Mouse (Mus musculus) liver, embryonic 14.5 days (tissue): ENCODE results near the gene Prdx5. TPM values are rescaled to one million over a fixed set of nuclear protein-coding genes. Genes with fewer than 3 reads are reported as not detected.

Experiments
- ATAC-seq: fragments of 200-750 bp; cut with Nextera tagmentation; 2 replicates; pipeline ENCODE4 v1.8.0; 2017; ENCODE audit warnings: moderate number of reproducible peaks, mild to moderate bottlenecking, moderate library complexity; ENCODE audit not compliant: insufficient read depth
- DNase-seq, 3 experiments: peaks; one replicate each; pipeline ENCODE4 v3.0.0-alpha.2; 2012 to 2013; ENCODE audit warnings: low read depth in 3 of 3, low spot score in 3 of 3
- H3K27ac ChIP-seq: fragments of 300-500 bp; sonication (generic); 2 replicates; pipeline ENCODE4 v1.5.1; 2014; ENCODE audit warnings: moderate library complexity, mild to moderate bottlenecking, control low read depth, inconsistent platforms
- H3K27me3 ChIP-seq: fragments of 300-500 bp; sonication (generic); 2 replicates; pipeline ENCODE4 v1.6.1; 2014; ENCODE audit warnings: mild to moderate bottlenecking, low read length, moderate library complexity; ENCODE audit not compliant: control insufficient read depth, insufficient read depth
- H3K36me3 ChIP-seq: fragments of 300-500 bp; sonication (generic); replicated peaks from 2 replicates; pipeline ENCODE4 v1.6.1; 2014; ENCODE audit warnings: low read depth; ENCODE audit not compliant: control insufficient read depth, insufficient read depth
- H3K4me1 ChIP-seq, 2 experiments: fragments of 200-500 bp in 1 of 2; fragments of 300-500 bp in 1 of 2; sonication (generic) in 1 of 2; replicated peaks; 2 replicates each; pipeline ENCODE4 v1.6.1; 2012 to 2014; ENCODE audit warnings: antibody characterized with exemption in 1 of 2, inconsistent platforms in 1 of 2, low read length in 1 of 2; ENCODE audit not compliant: control insufficient read depth in 2 of 2, insufficient read depth in 2 of 2
- H3K4me2 ChIP-seq: fragments of 300-500 bp; sonication (generic); 2 replicates; pipeline ENCODE4 v1.6.1; 2014; ENCODE audit warnings: low read depth, mild to moderate bottlenecking, control low read depth, moderate library complexity
- H3K4me3 ChIP-seq, 2 experiments: fragments of 200-500 bp in 1 of 2; fragments of 300-500 bp in 1 of 2; sonication (generic) in 1 of 2; 2 replicates each; pipeline ENCODE4 v1.5.1; 2012 to 2014; ENCODE audit warnings: low read depth in 2 of 2, low read length in 2 of 2, mild to moderate bottlenecking in 2 of 2, control low read depth in 1 of 2, inconsistent platforms in 1 of 2, moderate library complexity in 1 of 2; ENCODE audit not compliant: insufficient read depth in 1 of 2
- H3K9ac ChIP-seq: fragments of 300-500 bp; sonication (generic); replicated peaks from 2 replicates; pipeline ENCODE4 v1.6.1; 2014; ENCODE audit warnings: mild to moderate bottlenecking, control low read depth, moderate library complexity
- H3K9me3 ChIP-seq: fragments of 300-500 bp; sonication (generic); 2 replicates; pipeline ENCODE4 v1.6.1; 2016; ENCODE audit warnings: low read length, mixed read lengths; ENCODE audit not compliant: control insufficient read depth
- CTCF ChIP-seq: IDR thresholded peaks from 2 replicates; pipeline ENCODE4 v1.5.1; 2016; ENCODE audit warnings: antibody characterized with exemption, low read depth, control low read depth
- EP300 ChIP-seq: IDR thresholded peaks from 2 replicates; pipeline ENCODE4 v1.6.1; 2016; ENCODE audit warnings: antibody characterized with exemption, low read depth
- WGBS: fragments of 180-500 bp; shearing (Covaris S2); extraction: QIAGEN DNeasy Blood & Tissue Kit; methylation state at CpG from one replicate; pipeline ENCODE4 v1.1.7; 2014; ENCODE audit not compliant: insufficient replicate concordance; 5-methylcytosine and 5-hydroxymethylcytosine counted together
- polyA plus RNA-seq, 2 experiments: library from polyadenylated mRNA; depleted of rRNA in 1 of 2; stranded (reverse) in 1 of 2; unstranded in 1 of 2; fragments of >200 nt; fragmentation: Nextera tagmentation in 1 of 2; extraction: Ambion mirVana in 1 of 2; gene quantifications; 2 replicates each; pipeline versions ENCODE4 v1.2.1 to v1.2.3; 2012 to 2014

The Prdx5 gene
- polyA plus RNA-seq, 2 experiments: 54.9 to 87.2 TPM

DNA sequence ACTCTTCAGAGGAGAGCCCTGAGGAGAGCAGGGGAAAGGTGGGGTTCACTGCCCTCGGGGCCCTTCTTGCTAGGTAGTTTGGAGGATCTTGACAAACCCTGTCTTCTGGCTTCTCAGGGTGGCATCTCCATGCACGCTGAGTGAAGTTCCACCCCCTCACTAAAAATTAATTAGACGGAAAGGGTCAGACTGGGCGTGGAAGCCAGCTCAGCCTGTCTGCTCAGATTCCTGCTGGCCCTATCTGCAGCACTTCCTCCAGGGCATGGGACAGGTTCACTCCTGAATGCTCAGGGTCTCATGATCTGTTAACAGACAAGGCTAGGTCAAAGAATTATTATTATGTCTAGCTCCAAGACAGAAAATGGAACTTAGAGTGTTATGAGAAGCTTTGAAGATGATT, 17.4 kb downstream of the Prdx5 start:
- no peak for ATAC-seq
- no peak overlapping the region for H3K27ac ChIP-seq
- H3K27me3 ChIP-seq: no peaks in the 10 kb centered on the region
- TF ChIP-seq CTCF (no peak), EP300 (no peak)
- no peaks in the 10 kb centered on the region for H3K4me1 ChIP-seq
- no peak overlapping the region for H3K9ac ChIP-seq
- H3K4me2 ChIP-seq: no peak overlapping the region
- DNase-seq: no peak
- no peaks in the 10 kb centered on the region for H3K36me3 ChIP-seq
- H3K4me3 ChIP-seq: no peak overlapping the region
- WGBS: 43% methylated on average over 4 of the region's 4 CpGs
- H3K9me3 ChIP-seq: no peaks in the 10 kb centered on the region

DNA sequence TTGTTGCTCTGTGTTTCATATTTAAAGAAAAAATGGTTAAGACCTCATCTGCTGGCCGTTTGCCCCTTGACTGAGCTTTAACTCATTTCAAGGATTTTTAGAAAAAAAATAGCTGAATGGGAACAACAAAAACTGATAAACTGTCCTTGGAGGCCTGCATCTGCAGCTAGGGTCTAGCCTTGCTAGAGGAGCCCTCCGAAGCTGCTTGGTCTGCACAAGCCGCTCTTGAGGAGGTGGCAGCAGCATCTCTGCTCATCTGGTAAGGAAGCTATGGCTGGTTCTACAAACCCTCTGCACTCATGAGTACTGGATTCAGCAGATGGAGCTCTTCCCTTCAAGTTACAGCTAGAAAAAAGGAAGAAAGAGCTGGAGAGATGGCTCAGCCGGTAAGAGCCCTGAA, 31.9 kb downstream of the Prdx5 start:
- ATAC-seq (no peak), DNase-seq (no peak)
- Histone ChIP-seq H3K4me3 (no peak overlapping the region), H3K36me3 (no peaks in the 10 kb centered on the region), H3K9me3 (no peaks in the 10 kb centered on the region), H3K27me3 (no peaks in the 10 kb centered on the region), H3K4me2 (no peak overlapping the region), H3K27ac (no peak overlapping the region), H3K9ac (no peak overlapping the region), H3K4me1 (no peaks in the 10 kb centered on the region)
- 63% methylated on average over 4 of the region's 4 CpGs for WGBS
- no peak for TF ChIP-seq EP300
- TF ChIP-seq CTCF: no peak

DNA sequence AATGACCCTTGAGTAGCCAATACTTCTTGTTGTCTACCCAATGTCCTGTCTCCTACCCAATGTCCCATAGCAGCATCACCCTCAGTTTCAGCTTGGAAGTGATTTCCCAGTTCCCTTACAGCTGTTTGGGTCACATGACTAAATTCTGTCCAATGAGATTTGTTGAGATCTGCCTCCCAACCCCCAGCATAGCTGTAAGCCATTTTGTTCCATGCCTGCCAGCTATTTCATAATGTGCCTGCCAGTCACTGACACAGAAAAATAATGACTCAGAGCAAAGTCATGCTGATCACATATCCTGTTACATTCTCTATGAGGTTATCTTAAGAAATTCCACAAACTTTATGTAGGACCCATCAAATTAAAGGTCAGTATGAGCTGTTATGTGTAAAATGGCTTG, 33.1 kb downstream of the Prdx5 start:
- no peaks in the 10 kb centered on the region for H3K27me3 ChIP-seq
- ATAC-seq (no peak), DNase-seq (no peak)
- H3K27ac ChIP-seq: no peak overlapping the region
- TF ChIP-seq CTCF (no peak), EP300 (no peak)
- no peak overlapping the region for H3K9ac ChIP-seq
- no peaks in the 10 kb centered on the region for H3K9me3 ChIP-seq
- 0 out of 4 replicates have a peak, but pooled peaks cover 0 to under 1% of the 10 kb centered on the region in 2 experiments for H3K4me1 ChIP-seq
- no peak overlapping the region for H3K4me2 ChIP-seq
- H3K4me3 ChIP-seq: no peak overlapping the region
- H3K36me3 ChIP-seq: no peaks in the 10 kb centered on the region

DNA sequence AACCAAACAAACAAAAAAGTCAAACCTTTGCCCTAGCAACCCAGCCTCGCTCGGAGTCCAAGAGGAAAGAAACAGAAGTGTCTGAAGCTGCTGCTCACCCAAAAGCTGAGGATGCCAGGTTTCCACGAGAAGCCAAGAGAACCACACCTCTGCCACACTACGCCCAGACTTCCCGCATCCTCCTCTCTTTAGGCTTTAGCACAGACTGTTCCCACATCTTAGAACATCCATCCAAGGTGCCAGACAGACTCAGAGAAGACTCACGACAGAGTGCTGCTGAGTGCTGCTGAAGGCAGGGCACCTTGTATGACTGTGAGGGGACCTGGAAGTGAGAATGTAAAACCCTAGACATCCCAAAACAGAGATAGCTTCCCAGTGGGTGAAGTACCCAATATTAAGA, 34.1 kb downstream of the Prdx5 start:
- Histone ChIP-seq H3K27me3 (no peaks in the 10 kb centered on the region), H3K27ac (no peak overlapping the region), H3K9ac (no peak overlapping the region), H3K36me3 (no peaks in the 10 kb centered on the region), H3K9me3 (no peaks in the 10 kb centered on the region), H3K4me3 (no peak overlapping the region), H3K4me2 (no peak overlapping the region), H3K4me1 (peaks cover 2 to 8% of the 10 kb centered on the region in 2 experiments; a peak in 2 of 4 replicates)
- DNase-seq: no peak
- TF ChIP-seq CTCF (no peak), EP300 (no peak)
- WGBS: 70% methylated on average over 6 of the region's 6 CpGs
- no peak for ATAC-seq

DNA sequence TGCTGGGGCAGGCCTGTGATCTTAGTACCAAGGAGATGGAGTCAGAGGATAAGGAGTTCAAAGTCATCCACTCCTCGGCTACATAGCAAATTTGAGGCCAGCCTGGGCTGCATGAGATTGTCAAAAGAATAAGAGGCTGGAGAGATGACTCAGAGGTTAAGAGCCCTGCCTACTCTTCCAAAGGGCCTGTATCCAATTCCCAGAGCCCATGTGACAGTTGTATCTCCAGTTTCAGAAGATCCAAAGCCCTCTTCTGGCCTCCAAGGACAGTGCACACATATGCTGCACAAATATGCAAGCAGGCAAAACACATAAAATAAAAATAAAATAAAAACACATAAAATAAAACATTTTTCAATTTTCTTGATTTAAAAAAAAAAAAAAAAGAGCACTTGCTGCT, 35.6 kb downstream of the Prdx5 start:
- TF ChIP-seq EP300: no peak
- no peak for TF ChIP-seq CTCF
- 44% methylated on average over 1 of the region's 1 CpGs for WGBS

More for the DNA sequence above, 35.6 kb downstream of the Prdx5 start:
- no peak overlapping the region for H3K27ac ChIP-seq
- no peak overlapping the region for H3K4me3 ChIP-seq
- DNase-seq (no peak), ATAC-seq (no peak)
- H3K36me3 ChIP-seq: no peaks in the 10 kb centered on the region
- H3K27me3 ChIP-seq: no peaks in the 10 kb centered on the region
- H3K4me1 ChIP-seq: peaks cover 2 to 9% of the 10 kb centered on the region in 2 experiments; a peak in 2 of 4 replicates
- H3K4me2 ChIP-seq: no peak overlapping the region
- H3K9ac ChIP-seq: no peak overlapping the region
- no peaks in the 10 kb centered on the region for H3K9me3 ChIP-seq
